Mouse (Mus musculus) CH12.LX (cell line): ENCODE data around the gene Gpx8. TPM values are rescaled to one million over a fixed set of nuclear protein-coding genes. Genes with fewer than 3 reads are reported as not detected.

Experiments
- DNase-seq: peaks from one replicate; pipeline ENCODE4 v3.0.0-alpha.2; 2013; ENCODE audit errors: extremely low read depth
- H3K27ac ChIP-seq: 2 replicates; pipeline ENCODE4 v1.5.1; 2012; ENCODE audit warnings: low read depth, mild to moderate bottlenecking, control low read depth, moderate library complexity; ENCODE audit not compliant: insufficient read depth
- H3K27me3 ChIP-seq: replicated peaks from 2 replicates; pipeline ENCODE3; 2012; ENCODE audit warnings: inconsistent platforms
- H3K36me3 ChIP-seq, 2 experiments: replicated peaks in 1 of 2; 2 replicates each; pipeline versions ENCODE3 to v1.6.1; 2012; ENCODE audit warnings: inconsistent platforms in 1 of 2, low read length in 1 of 2, mild to moderate bottlenecking in 1 of 2, mixed read lengths in 1 of 2, moderate library complexity in 1 of 2; ENCODE audit not compliant: control insufficient read depth in 1 of 2, insufficient read depth in 1 of 2
- H3K4me1 ChIP-seq, 2 experiments: 2 replicates each; pipeline ENCODE4 v1.6.1; 2012; ENCODE audit warnings: inconsistent platforms in 1 of 2, moderate library complexity in 1 of 2; ENCODE audit not compliant: insufficient read depth in 2 of 2, control insufficient read depth in 1 of 2
- H3K4me2 ChIP-seq: 2 replicates; pipeline ENCODE4 v1.6.1; 2012; ENCODE audit warnings: low read depth, mild to moderate bottlenecking, control low read depth; ENCODE audit not compliant: poor library complexity, insufficient read depth, severe bottlenecking
- H3K4me3 ChIP-seq, 3 experiments: fragments of 150-350 bp in 1 of 3; sonication (generic) in 1 of 3; replicated peaks in 1 of 3; 2 replicates each; pipeline versions ENCODE3 to v1.5.1; 2011 to 2012; ENCODE audit warnings: low read depth in 2 of 3, low read length in 2 of 3, mild to moderate bottlenecking in 2 of 3, moderate library complexity in 2 of 3, control low read depth in 1 of 3, improper control_type of control experiment in 1 of 3, inconsistent platforms in 1 of 3, mixed read lengths in 1 of 3; ENCODE audit not compliant: poor library complexity in 1 of 3
- H3K79me2 ChIP-seq: replicated peaks from 2 replicates; pipeline ENCODE4 v1.6.1; 2012; ENCODE audit warnings: mild to moderate bottlenecking, moderate library complexity; ENCODE audit not compliant: control insufficient read depth, poor library complexity, insufficient read depth, severe bottlenecking; ENCODE audit errors: extremely low read depth
- H3K9ac ChIP-seq: 2 replicates; pipeline ENCODE4 v1.6.1; 2012; ENCODE audit warnings: low read depth, mild to moderate bottlenecking, control low read depth, moderate library complexity; ENCODE audit not compliant: insufficient read depth
- H3K9me3 ChIP-seq: replicated peaks from 2 replicates; pipeline ENCODE3; 2012; ENCODE audit warnings: low read length, inconsistent platforms, mixed read lengths
- CHD1 ChIP-seq: IDR thresholded peaks from 2 replicates; pipeline ENCODE4 v1.6.1; 2012; ENCODE audit warnings: low read depth, low read length, improper control_type of control experiment, inconsistent platforms
- CTCF ChIP-seq, 2 experiments: IDR thresholded peaks in 1 of 2; conservative IDR thresholded peaks in 1 of 2; 2 replicates each; pipeline ENCODE4 v1.5.1; 2011 to 2012; ENCODE audit warnings: low read depth in 2 of 2, low read length in 2 of 2, improper control_type of control experiment in 1 of 2, inconsistent platforms in 1 of 2, mild to moderate bottlenecking in 1 of 2, moderate library complexity in 1 of 2
- E2F4 ChIP-seq: IDR thresholded peaks from 2 replicates; pipeline ENCODE4 v1.6.1; 2011; ENCODE audit warnings: low read depth, low read length, improper control_type of control experiment; ENCODE audit not compliant: insufficient replicate concordance
- GABPA ChIP-seq: IDR thresholded peaks from 2 replicates; pipeline ENCODE4 v1.6.1; 2012; ENCODE audit warnings: low read depth, low read length, improper control_type of control experiment, inconsistent platforms; ENCODE audit not compliant: insufficient replicate concordance
- MAFK ChIP-seq: IDR thresholded peaks from 2 replicates; pipeline ENCODE4 v1.6.1; 2011; ENCODE audit warnings: low read length, improper control_type of control experiment; ENCODE audit not compliant: insufficient replicate concordance
- MEF2A ChIP-seq: IDR thresholded peaks from 2 replicates; pipeline ENCODE4 v1.6.1; 2014; ENCODE audit warnings: low read depth, mild to moderate bottlenecking, inconsistent platforms, low read length, improper control_type of control experiment, borderline replicate concordance
- MXI1 ChIP-seq: IDR thresholded peaks from 2 replicates; pipeline ENCODE4 v1.6.1; 2011; ENCODE audit warnings: mild to moderate bottlenecking, low read depth, low read length, improper control_type of control experiment
- MYC ChIP-seq: IDR thresholded peaks from 2 replicates; pipeline ENCODE4 v1.6.1; 2011; ENCODE audit warnings: low read depth, mild to moderate bottlenecking, improper control_type of control experiment, low read length
- POLR2A ChIP-seq: IDR thresholded peaks from 2 replicates; pipeline ENCODE4 v1.6.1; 2011; ENCODE audit warnings: low read depth, mild to moderate bottlenecking, improper control_type of control experiment, low read length
- POLR2AphosphoS2 ChIP-seq: IDR thresholded peaks from 2 replicates; pipeline ENCODE4 v1.6.1; 2011; ENCODE audit warnings: low read depth, low read length, improper control_type of control experiment
- RAD21 ChIP-seq: IDR thresholded peaks from 2 replicates; pipeline ENCODE4 v1.6.1; 2011; ENCODE audit warnings: low read depth, mild to moderate bottlenecking, low read length, improper control_type of control experiment, moderate library complexity
- SMC3 ChIP-seq: IDR thresholded peaks from 2 replicates; pipeline ENCODE4 v1.6.1; 2011; ENCODE audit warnings: low read depth, low read length, improper control_type of control experiment
- UBTF ChIP-seq: IDR thresholded peaks from 2 replicates; pipeline ENCODE4 v1.6.1; 2012; ENCODE audit warnings: low read depth, mild to moderate bottlenecking, inconsistent platforms, low read length, improper control_type of control experiment, moderate library complexity
- USF1 ChIP-seq: IDR thresholded peaks from 2 replicates; pipeline ENCODE4 v1.6.1; 2014; ENCODE audit warnings: low read depth, mild to moderate bottlenecking, inconsistent platforms, low read length, improper control_type of control experiment
- ZKSCAN1 ChIP-seq: IDR thresholded peaks from 2 replicates; pipeline ENCODE4 v1.6.1; 2012; ENCODE audit warnings: low read depth, inconsistent platforms, low read length, improper control_type of control experiment, borderline replicate concordance
- ZMIZ1 ChIP-seq: IDR thresholded peaks from 2 replicates; pipeline ENCODE4 v1.6.1; 2012; ENCODE audit warnings: low read depth, mild to moderate bottlenecking, inconsistent platforms, low read length, improper control_type of control experiment
- dilution Hi-C: fragments of 300-500 bp; cut with MboI; formaldehyde crosslinking; loops from 2 replicates; pipeline ENCODE4 v1.14.3; 2020; ENCODE audit warnings: low sequenced_read_pairs; ENCODE audit not compliant: extremely low pct_unique_long_range_greater_than_20kb, extremely low pct_ligation_motif_present
- in situ Hi-C: fragments of 300-500 bp; cut with MboI; formaldehyde crosslinking; loops from 3 replicates; pipeline ENCODE4 v1.14.3; 2019; ENCODE audit warnings: low sequenced_read_pairs, low pct_ligation_motif_present, low pct_unique_long_range_greater_than_20kb, mixed read lengths
- polyA plus RNA-seq: library from polyadenylated mRNA; unstranded; fragments of >175 nt; gene quantifications from 2 replicates; pipeline ENCODE4 v1.2.1, GENCODE M21; 2012; ENCODE audit warnings: low read depth; ENCODE audit not compliant: insufficient read length
- total RNA-seq, 2 experiments: library from RNA; depleted of rRNA; stranded (reverse); fragments of 300-350 nt in 1 of 2; fragments of >200 nt in 1 of 2; gene quantifications; 2 replicates each; pipeline ENCODE4 v1.2.3; 2012 to 2014

Gene Gpx8
- total and polyA plus RNA-seq, 3 experiments, result not detected

- dilution Hi-C loops, result no loop called here
- no peak for DNase-seq
- in situ Hi-C loops, result no loop called here
- Histone ChIP-seq H3K9ac (no peak overlapping the region), H3K27me3 (no peaks in the 10 kb centered on the region), H3K4me1 (no peaks in the 10 kb centered on the region), H3K4me2 (no peak overlapping the region), H3K79me2 (no peaks in the 10 kb centered on the region), H3K36me3 (no peaks in the 10 kb centered on the region), H3K27ac (no peak overlapping the region), H3K4me3 (no peak overlapping the region), H3K9me3 (no peaks in the 10 kb centered on the region)
- TF ChIP-seq POLR2A (no peak), GABPA (no peak), MAFK (no peak), RAD21 (no peak), MYC (no peak), CHD1 (no peak), POLR2AphosphoS2 (no peak), E2F4 (no peak)
Measured at GRCm38 (mm10) chr13:113087226-113088017, 41.2 kb upstream of the Gpx8 start.

- dilution Hi-C loops (no loop called here), in situ Hi-C loops (no loop called here)
- Histone ChIP-seq H3K27me3 (no peaks in the 10 kb centered on the region), H3K4me2 (no peak overlapping the region), H3K27ac (no peak overlapping the region), H3K4me1 (no peaks in the 10 kb centered on the region), H3K79me2 (no peaks in the 10 kb centered on the region), H3K9me3 (no peaks in the 10 kb centered on the region), H3K9ac (no peak overlapping the region), H3K4me3 (no peak overlapping the region), H3K36me3 (no peaks in the 10 kb centered on the region)
- no peak for TF ChIP-seq CTCF (conservative IDR thresholded peaks at IDR 0.05 in 1 of 2, IDR thresholded peaks at IDR 0.05 in 1 of 2; ENCODE audit: low read depth in 2 of 2, low read length in 2 of 2)
- no peak for TF ChIP-seq UBTF
- no peak for TF ChIP-seq MXI1
- no peak for TF ChIP-seq POLR2A
- TF ChIP-seq MAFK, result no peak
- TF ChIP-seq ZMIZ1, result no peak
- no peak for TF ChIP-seq MEF2A
- no peak for TF ChIP-seq ZKSCAN1
- TF ChIP-seq SMC3, result no peak
- TF ChIP-seq USF1, result no peak
- DNase-seq, result no peak
Measured at GRCm38 (mm10) chr13:113084732-113085131, 38.5 kb upstream of the Gpx8 start.
